Mouse (Mus musculus) embryonic fibroblast, embryonic 13.5 days (primary cell): Measurements from ENCODE around the gene Cyth2.

Source experiments
- CTCF ChIP-seq: IDR thresholded peaks from 2 replicates; pipeline ENCODE4 v1.5.1; 2011; ENCODE audit warnings: mild to moderate bottlenecking, control low read depth, low read length, moderate library complexity, borderline replicate concordance; ENCODE audit not compliant: insufficient read depth
- POLR2A ChIP-seq: IDR thresholded peaks from 2 replicates; pipeline ENCODE4 v1.6.1; 2011; ENCODE audit warnings: low read depth, mild to moderate bottlenecking, control low read depth, low read length, moderate library complexity

GRCm38 (mm10) chr7:45790721-45791120, 23.7 kb downstream of the Cyth2 start:
- TF ChIP-seq CTCF (no peak), POLR2A (no peak)
